Mouse (Mus musculus) kidney, adult 2 months (tissue): ENCODE data around the gene Rpap2.

ENCODE experiments used
- CTCF ChIP-seq: fragments of 200-500 bp; conservative IDR thresholded peaks from 2 replicates; pipeline ENCODE4 v1.5.1; 2011; ENCODE audit warnings: low read depth, mild to moderate bottlenecking, control low read depth, low read length, moderate library complexity, mixed read lengths; ENCODE audit not compliant: insufficient read depth, insufficient read length
- POLR2A ChIP-seq: fragments of 200-500 bp; IDR thresholded peaks from one replicate; pipeline ENCODE4 v1.6.1; 2011; ENCODE audit warnings: low read depth, low read length, control low read depth

DNA sequence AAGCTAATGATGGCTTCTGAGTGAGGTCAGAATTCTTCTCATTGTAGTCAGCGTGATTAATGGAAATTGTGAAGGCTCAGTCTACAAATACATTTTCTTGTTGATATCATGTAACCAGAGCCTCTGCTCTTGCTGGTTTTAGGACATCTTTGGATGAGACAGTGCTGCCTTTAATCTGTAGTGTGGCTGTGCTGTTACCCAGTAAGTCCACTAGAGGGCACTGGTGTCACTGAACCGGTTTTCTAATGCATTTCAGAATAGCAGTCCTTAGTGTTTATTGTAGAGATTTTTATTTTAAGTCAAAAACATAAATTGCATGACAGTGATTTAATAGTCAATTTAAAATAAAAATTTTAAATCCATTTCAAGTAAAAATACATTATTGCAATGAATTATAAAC, 14.1 kb downstream of the Rpap2 start:
- TF ChIP-seq CTCF (peak; percentile 63), POLR2A (no peak)
